Mouse (Mus musculus): ENCODE results near the gene Tmem145. TPM values are rescaled to one million over a fixed set of nuclear protein-coding genes. Genes with fewer than 3 reads are reported as not detected.
"Not testable (repeated sequence)": the region's sequence is repeated elsewhere in the genome, so short reads cannot be mapped to it uniquely, and the experiment has no call there.

Gene Tmem145
- 1 to 10 TPM; 4.0 to 5.4 TPM for total RNA-seq (2021)
- long read RNA-seq, experiment 1, partial matches to known transcripts = 1 of 3 reads
- long read RNA-seq, experiment 1, other reads (novel, unspliced or antisense) = 0 of 3 reads
- long read RNA-seq, experiment 2, partial matches to known transcripts = 1 of 9 reads
- long read RNA-seq, experiment 2, other reads (novel, unspliced or antisense) = 4 of 9 reads

DNA sequence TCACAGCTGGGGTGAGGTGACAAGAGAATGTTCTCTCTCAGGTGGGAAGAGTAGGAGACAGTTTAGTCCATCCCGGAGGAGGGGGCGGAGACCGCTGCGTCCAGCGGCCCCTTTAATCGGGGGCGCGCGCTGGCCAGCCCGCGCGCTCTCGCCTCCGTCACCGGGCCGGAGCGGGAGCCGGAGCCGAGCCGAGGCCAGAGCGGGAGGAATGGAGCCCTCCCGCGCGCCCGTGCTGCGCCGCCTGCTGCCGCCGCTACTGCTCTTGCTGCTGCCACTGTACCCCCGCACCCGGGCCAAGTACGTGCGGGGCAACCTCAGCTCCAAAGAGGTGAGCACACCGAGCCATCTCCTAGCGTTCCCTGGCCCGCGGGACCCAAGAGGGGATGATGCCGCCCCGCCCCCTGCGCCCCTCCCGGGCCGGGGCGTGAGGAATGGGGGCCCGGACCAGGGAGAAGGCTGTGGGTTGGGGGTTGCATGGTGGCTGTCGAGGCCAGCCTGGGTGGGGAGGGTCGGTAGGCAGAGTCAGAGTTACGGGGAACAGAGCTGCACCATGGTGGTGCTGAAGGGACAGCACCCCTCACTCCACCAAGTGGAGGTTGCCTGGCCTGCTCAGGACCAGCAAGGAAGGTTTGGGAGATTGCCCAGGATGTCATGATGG is at the start of gene Tmem145:
Gene Tmem145, plus strand, starts transcription at position 151 of the 658 bp plus-strand sequence.
- DNase-seq (ENCODE audit: low spot score in 2 of 2) = no peak

DNA sequence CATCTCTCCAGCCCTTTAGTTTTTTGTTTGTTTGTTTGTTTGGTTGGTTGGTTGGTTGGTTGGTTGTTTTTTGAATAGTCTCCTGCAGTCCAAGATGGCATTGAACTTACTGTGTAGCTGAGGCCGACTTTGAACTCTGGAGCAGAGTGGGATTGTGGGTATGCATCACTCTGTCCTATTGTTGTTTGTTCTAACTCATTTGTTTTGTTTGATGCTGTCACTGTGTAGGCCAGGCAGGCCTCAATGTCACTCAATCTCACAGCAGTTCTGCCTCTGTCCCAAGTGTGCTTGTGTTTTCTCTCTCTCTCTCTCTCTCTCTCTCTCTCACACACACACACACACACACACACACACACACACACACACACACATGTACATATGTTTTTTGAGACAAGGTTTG is 44.0 kb upstream of the Tmem145 start:
- DNase-seq (ENCODE audit: low spot score in 2 of 2) = no peak

DNA sequence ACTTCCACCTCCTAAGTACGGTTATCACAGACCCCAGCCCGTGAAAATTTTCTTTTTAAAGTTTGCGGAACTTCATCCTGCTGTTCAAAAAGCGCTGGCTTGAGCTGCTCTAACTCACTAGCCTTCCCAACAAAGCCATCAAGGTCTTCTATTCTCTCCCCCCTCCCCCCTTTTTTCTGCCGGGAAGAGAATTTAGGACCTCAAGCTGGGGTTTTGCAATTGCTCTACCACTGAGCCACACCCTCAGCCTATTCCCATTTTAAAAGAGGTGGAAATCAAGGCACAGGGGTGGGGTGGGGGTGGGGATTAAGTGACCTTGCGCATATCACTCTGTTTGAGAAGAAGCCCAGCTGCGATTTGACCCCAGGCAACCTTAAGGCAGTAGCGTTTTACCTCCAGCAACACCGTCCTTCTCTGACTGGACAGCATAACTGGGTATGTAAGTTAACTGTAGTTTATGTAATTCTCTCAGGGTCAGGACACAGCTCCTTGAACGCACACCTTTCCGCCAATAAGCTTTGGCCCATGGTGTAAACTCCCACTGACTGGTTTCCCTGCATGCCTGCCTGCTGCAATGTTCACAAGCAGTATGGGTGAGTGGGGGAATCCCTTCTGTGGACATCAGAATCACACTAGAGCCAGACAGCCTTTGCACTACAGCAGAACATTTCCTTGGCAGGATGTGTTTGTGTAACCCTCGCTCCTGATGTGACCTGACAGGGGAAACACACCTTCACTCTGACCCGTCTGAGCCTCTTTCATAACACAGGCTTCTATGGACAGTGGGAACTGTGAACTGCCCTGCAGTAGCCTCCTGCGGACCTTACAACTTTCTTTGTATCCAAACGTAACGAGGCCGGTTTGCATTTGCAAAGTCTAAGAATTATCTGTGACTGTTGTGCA is 41.7 kb upstream of the Tmem145 start:
- no peak for DNase-seq (ENCODE audit: low spot score in 2 of 2)

DNA sequence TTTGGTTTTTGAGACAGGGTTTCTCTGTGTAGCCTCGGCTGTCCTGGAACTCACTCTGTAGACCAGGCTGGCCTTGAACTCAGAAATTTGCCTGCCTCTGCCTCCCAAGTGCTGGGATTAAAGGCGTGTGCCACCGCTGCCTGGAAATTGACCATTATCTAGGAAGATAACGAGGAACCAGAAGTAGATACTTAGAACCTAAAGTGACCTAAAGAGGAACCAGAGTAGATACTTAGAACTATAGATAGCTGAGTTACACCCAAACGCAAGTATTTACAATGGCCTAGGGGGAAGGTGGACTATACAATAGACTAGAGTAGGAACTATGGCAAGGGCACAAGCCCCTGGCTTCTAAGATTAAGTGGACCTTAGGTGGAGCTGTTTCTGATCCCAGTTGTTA is 40.2 kb upstream of the Tmem145 start:
- DNase-seq (ENCODE audit: low spot score in 2 of 2) = not testable (repeated sequence)

DNA sequence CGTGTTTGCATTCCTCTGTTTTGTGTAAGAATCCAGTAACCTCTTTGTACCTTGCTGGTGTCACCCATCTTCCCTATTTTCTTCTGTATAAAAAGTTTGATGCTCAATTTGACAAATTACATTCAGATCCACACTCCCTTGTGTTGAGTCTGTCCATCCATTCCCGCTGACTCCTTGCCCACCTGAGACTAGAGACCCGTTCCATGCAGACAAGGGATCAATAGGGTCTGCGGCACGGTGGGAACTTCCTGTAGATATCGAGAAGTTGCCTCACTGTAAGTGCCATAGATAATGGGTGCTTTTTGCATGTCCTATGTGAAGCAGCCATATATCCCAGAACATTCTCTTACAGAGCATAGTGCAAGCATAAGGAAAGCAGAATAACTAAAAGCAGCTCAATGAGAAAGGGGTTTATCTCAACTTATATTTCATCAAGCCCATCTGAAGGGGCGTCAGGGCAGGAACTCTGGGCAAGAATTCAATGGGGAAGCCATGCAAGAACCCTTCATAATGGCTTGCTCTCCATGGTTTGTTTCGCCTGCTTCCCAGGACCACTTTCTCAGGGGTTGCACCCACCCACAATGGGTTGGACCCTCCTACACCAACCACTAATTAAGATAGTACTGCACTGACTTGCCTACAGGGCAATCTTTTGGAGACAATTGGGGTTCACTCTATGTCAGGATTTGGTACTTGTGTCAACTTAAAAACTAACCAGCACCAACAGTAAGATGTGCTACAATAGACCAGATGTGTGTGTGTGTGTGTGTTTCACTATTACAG is 39.5 kb upstream of the Tmem145 start:
- no peak for DNase-seq (ENCODE audit: low spot score in 2 of 2)

DNA sequence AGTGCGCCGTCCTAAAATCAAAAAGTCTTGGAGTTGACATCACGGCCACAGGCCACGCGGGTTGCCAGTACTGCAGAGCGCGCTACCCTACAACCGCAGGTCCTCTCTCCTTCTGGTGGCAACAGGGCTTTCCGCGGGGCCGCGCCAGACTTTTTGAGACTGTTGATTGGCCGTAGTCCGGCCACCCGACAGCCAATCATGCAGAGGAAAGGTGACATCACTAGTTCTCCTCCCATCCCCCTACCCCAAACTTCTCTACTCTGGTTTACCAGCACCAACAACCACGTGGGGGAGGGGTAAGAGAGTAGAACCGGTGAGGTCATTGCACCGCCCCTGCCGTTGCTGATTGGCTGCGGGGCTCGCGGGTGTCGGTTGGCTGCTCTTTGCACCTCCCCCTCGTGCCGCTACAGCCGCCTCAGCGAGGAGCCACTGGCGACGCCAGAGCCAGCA is 38.6 kb upstream of the Tmem145 start, which contains the start of gene Cic:
Gene Cic, plus strand, starts transcription at position 404 of the 450 bp plus-strand sequence.
- peak; percentile 82 to 99 for DNase-seq (ENCODE audit: low spot score in 2 of 2)

DNA sequence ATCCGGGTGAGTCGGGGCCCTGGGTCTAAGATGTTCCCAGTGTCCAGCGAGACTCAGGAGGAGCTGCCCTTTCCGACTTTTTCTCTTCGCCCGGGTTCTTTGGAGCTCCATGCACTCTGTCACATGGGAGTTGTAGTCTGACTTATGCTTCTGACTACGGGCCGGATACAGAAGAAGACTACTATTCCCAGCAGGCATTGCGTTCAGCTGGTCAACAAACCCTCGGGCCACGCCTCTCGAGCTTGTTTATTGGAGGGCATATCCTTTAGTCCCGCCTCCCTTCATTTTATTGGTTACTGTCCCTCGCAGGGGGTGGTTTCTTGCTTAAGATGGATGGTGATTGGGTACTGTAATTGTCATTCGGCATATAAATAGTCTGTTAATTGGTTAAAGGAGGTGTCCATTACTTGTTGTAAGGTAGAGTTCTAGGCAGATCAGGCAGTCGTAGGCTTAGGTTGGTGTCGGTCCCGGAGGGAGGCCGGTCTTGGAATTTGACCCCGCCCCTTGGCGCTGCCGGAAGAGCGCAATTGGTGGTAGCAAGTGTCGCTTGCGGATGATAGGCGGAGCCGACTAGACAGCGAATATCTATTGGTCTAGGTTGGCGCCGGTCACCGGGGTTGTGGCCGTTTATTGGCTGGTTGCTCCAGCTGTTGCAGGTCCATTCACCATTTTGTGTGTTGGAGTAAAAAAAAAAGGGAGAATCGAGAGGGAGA is 38.0 kb upstream of the Tmem145 start:
- DNase-seq (ENCODE audit: low spot score in 2 of 2) = peak; percentile 83 to 92

DNA sequence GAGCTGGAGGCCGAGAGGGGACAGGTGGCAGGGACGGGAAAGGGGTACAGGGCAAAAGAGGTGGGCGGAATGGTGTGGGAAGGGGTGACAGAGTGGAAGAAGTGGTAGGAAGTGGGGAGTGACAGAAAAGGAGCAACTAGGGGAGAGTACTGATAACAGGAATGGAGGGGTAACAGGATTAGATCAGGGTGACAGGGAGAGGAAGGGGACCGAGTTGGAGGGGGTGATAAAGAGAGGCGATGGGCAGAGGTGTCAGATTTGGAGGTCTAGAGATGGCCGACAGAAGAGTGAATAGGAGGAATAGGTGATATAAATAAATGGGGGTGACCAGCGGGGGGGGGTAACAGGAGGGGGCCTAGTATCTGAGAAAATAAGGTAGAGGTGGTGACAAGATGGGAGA is 37.3 kb upstream of the Tmem145 start:
- no peak for DNase-seq (ENCODE audit: low spot score in 2 of 2)

DNA sequence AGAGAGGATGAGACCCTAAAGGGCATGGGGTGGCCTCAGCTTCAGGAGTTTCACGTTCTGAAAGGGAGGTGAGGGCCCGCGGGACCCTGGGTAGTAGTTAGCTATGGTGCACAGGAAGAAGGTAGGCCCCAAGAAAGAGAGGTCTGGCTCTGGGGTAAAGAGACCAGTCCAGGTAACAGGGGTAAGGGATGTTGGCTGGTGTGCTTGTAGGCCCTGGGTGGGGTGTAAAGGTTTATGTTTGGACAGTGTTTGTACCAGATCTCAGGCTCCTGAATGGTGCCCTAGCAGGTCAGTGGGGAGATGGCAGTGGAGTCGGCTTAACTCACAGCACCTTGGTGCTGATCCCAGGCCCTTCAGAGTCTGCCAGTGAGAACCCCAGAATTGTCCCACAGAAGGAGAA is 36.9 kb upstream of the Tmem145 start:
- no peak for DNase-seq (ENCODE audit: low spot score in 2 of 2)

DNA sequence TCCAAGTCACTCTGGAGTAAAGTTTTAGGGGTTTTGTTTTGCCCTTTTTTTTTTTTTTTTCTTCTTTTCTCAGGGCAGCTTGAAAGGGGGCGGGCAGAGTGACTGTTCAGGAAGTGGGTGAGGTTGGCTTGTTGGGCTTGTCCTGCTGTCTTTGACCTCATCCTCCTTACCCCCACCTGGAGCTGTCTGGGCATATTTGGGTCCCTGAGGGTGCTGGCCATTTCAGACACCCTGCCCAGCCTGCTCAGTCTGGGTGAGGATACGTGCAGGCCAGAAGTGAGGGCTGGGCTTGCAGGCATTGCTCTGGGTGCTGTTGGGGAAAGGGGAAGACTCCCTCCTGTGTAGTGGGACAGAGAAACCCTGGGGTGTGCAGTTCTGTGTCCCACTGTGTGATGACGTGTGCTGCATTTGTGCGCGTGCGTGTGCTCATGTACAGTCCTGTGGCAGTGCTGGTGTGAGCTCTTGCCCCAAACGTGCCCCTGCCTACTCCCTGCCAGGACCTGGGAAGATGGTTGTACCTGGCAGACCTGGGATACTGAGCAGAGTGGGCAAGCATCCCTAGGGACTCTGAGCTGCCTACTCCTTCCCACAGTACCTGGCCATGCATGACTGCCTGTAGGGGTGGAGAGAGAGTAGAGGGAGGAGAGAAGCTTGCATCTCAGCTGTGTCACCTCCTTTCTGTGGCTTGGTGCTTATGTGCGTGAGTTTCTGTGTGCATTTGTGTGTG is 36.2 kb upstream of the Tmem145 start:
- no peak for DNase-seq (ENCODE audit: low spot score in 2 of 2)

DNA sequence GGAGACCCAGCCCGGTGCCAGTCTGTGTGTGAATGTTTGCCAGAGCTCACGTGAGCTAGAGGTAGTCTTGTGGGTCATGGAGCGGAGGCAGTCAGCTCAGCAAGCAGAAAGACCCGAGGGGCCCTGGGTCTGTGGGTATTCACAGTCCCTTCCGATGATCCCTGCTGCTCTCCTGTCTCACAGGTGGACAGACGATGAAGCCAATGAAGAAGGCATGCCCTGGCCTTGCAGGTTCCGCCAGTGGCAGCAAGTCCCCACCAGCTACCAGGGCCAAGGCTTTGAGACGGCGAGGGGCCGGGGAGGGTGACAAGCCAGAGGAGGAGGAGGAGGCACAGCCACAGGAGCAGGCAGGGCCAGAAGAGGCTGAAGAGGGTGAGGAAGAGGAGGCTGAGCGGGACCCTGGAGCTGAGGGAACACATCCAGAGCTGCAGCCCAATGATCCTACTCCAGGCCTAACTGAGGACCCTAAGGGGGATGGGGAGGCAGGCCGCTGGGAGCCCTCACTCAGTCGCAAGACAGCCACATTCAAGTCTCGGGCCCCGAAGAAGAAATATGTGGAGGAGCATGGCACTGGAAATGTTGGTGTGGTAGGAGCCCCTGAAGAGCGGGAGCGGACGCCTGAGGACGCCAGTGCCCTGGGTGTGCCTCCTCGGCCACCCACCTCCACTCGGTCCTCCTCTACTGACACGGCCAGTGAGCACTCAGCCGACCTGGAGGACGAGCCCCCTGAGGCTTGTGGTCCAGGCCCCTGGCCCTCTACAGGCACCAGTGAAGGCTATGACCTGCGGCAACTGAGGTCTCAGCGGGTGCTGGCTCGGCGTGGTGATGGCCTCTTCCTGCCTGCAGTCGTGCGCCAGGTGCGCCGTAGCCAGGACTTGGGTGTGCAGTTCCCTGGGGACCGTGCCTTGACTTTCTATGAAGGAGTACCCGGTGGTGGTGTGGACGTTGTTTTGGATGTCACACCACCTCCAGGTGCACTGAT is 35.0 kb upstream of the Tmem145 start:
- no peak for DNase-seq (ENCODE audit: low spot score in 2 of 2)

DNA sequence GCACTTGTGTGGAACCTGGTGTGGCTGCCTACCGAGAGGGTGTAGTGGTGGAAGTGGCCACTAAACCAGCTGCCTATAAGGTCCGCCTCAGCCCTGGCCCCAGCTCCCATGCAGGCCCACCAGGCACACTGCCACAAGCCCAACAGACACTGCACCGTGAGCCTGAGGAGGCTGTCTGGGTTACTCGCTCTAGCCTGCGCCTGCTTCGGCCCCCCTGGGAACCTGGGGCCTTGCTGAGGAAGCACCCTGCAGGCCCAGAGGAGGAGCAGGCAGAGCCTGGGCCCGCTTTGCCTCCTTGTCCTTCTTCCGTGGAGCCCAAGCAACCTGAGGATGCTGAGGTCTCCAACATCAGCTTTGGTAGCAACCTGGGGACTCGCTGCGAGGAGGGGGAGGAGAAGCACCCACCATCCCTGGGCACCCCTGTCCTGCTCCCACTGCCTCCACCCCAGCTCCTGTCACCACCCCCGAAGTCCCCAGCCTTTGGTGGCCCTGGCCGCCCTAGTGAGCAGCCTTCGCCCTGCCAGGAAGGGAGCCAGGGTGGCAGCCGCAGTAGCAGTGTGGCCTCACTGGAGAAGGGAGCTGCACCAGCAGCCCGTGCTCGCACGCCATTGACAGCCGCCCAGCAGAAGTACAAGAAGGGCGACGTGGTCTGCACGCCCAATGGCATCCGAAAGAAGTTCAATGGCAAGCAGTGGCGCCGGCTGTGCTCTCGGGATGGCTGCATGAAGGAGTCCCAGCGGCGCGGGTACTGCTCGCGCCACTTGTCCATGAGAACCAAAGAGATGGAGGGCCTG is 34.1 kb upstream of the Tmem145 start:
- no peak for DNase-seq (ENCODE audit: low spot score in 2 of 2)

DNA sequence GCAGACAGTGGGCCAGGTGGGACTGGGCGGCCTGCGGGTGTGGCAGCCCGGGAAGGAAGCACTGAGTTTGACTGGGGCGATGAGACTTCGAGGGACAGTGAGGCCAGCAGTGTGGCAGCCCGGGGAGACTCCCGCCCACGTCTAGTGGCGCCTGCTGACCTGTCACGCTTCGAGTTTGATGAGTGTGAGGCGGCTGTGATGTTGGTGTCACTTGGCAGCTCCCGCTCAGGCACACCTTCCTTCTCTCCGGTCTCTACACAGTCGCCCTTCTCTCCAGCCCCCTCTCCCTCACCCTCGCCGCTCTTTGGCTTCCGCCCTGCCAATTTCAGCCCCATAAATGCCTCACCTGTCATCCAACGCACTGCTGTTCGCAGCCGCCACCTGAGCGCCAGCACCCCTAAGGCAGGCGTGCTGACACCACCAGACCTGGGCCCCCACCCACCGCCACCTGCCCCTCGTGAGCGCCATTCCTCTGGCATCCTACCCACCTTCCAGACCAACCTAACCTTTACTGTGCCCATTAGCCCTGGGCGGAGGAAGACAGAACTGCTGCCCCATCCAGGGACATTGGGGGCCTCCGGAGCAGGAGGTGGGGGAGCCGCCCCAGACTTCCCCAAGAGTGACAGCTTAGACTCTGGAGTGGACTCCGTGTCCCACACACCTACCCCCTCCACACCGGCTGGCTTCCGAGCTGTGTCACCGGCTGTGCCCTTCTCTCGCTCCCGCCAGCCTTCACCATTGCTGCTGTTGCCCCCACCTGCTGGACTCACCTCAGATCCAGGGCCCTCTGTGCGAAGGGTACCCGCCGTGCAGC is 33.3 kb upstream of the Tmem145 start:
- no peak for DNase-seq (ENCODE audit: low spot score in 2 of 2)

DNA sequence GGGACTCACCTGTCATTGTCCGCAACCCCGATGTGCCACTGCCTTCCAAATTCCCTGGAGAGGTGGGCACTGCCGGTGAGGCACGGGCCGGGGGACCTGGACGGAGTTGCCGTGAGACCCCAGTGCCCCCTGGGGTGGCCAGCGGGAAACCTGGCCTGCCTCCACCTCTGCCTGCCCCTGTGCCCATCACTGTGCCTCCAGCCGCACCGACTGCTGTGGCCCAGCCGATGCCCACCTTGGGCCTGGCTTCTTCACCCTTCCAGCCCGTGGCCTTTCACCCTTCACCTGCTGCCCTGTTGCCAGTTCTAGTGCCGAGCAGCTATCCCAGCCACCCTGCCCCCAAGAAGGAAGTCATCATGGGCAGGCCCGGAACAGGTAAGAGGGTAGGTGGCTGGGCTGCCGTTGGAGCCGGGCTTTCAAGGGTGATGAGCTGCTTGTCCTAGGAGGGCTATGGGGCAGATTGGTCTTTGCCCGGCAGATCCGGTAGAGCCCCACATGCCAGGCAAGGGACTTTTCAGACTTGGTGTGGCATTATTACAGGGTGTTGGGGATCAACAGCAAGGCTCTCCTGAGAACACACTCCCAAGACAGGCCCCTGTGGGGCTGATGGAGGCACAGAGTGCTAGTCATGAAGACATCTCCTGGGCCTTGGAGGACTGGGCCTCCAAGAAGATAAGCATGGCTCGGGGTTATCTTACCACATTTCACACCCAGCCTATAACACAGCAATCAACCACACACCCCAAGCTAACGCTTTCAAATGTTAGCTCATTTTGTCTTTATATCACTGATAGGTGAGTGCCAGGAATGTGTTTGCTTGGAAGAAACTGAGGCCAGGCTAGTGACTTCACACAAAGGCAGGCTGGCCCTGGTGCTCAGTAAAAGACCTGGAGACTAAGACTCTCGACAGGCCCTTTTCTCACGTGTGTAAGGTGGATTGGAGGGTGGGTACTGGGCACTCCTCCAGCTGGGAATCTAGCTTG is 32.4 kb upstream of the Tmem145 start:
- DNase-seq (ENCODE audit: low spot score in 2 of 2) = no peak

DNA sequence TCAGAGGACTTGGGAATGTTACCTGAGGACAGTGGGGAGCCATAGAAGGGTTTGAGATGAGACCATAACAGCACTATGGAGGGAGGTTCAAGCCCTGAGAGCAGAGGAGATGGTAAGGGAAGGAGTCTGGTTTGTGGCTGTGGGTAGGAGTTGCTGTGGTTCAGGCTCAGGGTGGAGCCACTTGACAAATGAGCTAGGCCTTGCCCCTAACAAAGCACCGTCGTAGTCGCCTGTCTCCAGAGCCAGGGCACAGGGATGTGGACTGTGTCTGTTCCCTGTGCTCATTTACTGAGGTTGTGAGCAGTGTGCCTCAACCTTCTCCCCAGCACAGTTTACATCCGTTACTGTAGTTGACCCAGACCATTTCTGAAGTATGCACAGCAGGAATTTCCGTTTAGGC is 31.3 kb upstream of the Tmem145 start:
- DNase-seq (ENCODE audit: low spot score in 2 of 2) = no peak

DNA sequence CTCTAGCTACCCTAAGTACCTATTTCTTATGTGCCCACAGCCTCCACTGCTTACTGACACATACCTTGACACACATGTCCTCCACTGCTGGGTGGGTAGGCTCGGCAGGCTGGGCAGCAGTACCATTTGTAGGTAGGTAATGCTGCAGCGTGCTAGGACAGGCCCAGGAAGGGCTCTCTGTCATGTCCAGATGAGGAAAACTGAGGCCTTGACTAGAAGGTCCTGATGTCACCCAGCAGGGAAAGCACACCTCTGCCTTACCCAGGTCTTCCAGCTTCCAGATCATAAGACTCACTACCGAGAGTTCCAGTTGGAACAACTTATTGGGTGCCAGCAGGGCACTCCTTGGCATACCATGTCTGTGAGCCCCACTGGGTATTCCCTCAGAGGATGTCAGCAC is 30.9 kb upstream of the Tmem145 start:
- no peak for DNase-seq (ENCODE audit: low spot score in 2 of 2)

All from adrenal gland, postnatal 4 days (tissue).